Mouse (Mus musculus) olfactory bulb, adult 2 months (tissue): ENCODE results near the gene Arhgap9.
"Not testable (repeated sequence)": the region's sequence is repeated elsewhere in the genome, so short reads cannot be mapped to it uniquely, and the experiment has no call there.

ENCODE experiments used
- CTCF ChIP-seq: fragments of 200-500 bp; IDR thresholded peaks from 2 replicates; pipeline ENCODE4 v1.5.1; 2012; ENCODE audit warnings: low read depth, mild to moderate bottlenecking, low read length, moderate library complexity; ENCODE audit not compliant: insufficient read depth
- POLR2A ChIP-seq: fragments of 200-500 bp; IDR thresholded peaks from 2 replicates; pipeline ENCODE4 v1.6.1; 2012; ENCODE audit warnings: mild to moderate bottlenecking, low read depth, low read length, moderate library complexity; ENCODE audit not compliant: insufficient read depth

DNA sequence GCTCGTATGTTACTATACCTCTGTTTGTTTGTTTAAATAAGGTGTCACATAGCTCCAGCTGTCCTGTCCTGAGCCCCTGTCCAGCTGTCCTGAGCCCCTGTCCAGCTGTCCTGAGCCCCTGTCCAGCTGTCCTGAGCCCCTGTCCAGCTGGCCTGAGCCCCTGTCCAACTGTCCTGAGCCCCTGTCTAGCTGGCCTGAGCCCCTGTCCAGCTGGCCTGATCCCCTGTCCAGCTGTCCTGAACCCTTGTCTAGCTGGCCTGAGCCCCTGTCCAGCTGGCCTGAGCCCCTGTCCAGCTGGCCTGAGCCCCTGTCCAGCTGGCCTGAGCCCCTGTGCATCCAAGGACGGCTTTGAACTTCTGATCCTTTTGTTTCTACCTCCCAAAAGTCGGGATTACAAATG lies 12.6 kb upstream of the Arhgap9 start:
- not testable (repeated sequence) for TF ChIP-seq POLR2A, CTCF
